Mouse (Mus musculus) c-Kit-positive CD71-positive TER-119-negative erythroid progenitor cells, embryonic 14.5 days (primary cell): ENCODE data around the gene Lrp2bp.

Source experiments
- DNase-seq: peaks from one replicate; pipeline ENCODE4 v3.0.0-alpha.2; 2013; ENCODE audit warnings: low read depth

Gene Lrp2bp

DNA sequence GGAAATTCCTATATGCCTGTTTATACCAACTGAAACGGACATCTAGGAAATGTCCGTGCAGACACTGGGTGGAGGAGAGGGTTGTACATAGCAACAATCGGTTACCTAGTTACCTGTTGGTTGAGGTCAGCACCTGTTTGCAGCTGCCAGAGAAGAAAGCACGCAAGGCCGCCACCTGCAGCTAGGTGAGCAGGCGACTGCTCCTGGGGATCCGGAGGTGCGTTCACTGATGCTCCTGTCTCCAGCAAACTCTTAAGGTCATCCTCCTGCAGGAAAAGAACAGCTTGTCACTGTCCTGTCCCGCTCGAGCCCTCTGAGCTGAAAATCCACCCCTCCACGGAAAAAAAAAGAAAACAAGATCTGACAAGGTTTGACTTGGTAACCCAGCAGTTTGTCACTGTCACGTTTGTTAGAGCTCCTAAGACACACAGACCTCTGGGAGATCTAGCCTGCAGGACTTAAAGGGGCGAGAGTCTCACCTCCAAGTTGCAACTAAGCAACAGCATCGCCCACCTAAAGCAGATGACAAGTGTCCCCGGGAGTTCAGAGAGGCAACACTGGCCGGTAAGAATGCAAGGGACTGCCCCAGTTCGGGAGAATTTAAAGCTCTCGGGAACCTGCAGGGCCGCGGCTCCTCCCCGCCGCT, at the start of gene Lrp2bp:
Gene Lrp2bp (plus strand): TSS at position 166 of the 646 bp plus-strand sequence.
- no peak for DNase-seq

DNA sequence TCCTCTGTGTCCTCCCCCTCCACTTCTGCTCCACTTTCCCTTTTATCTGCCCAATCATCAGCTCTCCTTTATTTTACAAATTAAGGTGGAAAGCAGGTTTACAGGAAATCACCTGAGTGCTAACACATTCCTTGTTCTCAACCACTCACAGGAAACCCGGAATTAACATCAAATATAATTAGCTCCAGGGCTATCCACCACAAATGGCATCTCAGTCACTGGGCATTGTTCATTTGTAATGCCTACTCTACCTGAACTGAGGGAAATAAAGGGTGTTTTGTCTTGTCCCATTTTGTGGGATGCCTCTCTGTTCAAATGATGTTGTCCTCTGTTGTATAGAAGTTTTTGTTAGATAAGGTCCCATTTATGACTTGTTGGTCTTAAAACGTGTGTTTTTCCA, 48.5 kb upstream of the Lrp2bp start:
- DNase-seq, result no peak

DNA sequence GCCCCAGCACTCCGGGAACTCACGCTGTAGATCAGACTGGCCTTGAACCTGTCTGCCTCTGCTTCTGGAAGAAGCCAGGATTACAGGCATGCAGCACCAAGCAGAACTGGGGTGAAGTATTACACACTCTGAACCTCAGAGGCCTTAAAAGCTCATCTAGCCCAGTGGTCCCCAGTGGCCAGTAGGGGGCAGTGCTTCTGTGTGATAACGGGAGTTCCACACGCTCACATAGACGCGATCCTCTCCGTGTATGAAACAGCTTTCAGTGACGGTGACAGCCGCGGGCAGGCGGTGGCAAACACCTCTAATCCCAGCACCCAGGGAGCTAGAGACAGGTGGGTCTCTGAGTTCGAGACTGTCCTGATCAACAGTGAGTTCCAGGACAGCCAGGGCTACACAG, 28.2 kb upstream of the Lrp2bp start:
- no peak for DNase-seq

DNA sequence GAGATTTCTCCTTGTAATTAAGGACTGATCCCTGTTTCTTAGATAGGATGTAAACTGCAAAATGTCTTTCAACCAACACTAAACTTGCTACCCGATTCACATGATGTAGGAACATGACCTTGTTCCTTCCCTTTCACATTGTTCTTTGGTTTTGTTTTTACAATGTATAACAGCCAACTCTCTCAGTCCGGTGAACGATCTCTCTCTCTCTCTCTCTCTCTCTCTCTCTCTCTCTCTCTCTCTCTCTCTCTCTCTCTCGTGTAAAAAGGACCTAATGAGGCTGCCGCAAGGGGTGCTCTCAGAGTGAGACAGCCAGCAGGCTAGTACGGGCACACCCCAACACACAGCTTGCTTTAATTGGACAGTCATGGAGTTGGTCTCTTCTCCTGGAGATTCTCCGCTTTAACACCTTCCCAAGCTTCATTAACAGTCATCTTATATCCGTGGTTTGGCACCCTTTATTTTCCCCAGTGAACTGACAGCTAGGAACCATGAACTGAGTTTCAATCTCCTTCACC, 25.1 kb upstream of the Lrp2bp start:
- DNase-seq, result no peak

DNA sequence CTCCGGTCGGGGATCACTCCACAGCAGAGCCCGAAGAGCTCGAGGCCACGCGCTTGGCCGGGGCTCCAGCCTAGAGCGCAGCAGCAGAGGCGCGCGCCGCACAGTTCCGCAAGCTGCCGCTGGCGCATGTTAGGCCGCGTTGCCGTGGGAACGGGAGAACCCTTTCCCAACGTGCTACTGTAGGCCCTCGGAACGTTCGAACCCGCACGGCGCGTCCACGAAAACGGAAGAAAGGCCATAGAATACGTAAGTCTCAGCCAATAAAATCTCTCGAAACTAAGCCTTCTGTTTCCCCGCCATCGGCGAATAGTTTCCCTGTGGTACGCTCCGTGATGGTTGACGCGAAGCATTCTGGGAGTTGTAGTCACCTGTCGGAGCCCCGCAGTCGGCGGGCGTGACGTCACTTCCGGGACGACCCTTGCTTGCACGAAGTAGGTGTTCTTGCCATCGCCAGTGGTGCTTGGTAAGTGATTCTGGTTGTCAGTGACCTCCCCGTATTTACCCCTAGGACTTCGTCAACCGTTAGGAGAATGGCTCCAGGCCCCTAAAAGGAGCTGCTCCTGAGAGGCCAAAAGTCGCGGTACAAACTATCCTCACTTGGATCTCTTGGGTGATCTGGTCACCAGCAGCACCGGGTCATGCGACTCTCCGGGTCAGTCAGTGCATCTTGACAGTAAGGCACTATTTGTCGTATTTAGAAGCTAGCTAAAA, 23.8 kb upstream of the Lrp2bp start, which contains the start of the genes 1700029J07Rik and Ufsp2:
Gene 1700029J07Rik (minus strand): TSS at position 127 of the 711 bp plus-strand sequence.
Gene Ufsp2 (plus strand): TSS at position 403 of the 711 bp plus-strand sequence.
- peak; percentile 97 for DNase-seq

DNA sequence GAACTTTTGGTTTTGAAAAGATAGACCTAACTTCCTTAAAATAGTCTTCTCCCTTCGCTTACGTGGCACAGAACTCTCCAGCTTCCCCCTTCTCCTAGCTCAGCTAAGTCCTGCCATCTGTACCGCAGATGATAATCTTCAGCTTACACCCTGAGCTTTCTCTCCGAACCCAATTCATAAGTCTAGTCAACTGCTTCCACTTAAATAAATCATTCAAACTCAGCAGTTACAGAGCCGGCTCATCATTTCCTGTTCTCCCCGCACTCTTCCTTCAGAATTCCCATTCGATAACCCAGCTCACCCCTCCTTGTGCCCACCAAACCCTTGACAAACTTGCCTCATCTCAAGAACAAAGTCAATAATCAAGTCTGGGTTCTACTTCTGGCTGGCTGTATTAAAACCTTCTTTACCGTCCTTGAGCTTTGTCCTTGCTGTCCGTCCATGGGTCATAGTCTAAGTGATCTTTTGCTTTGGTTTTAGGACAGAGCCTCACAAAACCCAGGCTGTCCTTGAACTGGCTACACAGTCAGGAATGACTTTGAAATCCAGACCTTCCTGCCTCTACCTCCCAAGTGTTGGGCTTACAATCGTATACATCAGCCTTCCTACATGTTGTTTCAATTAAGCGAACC, 23.1 kb upstream of the Lrp2bp start:
- DNase-seq, result no peak

DNA sequence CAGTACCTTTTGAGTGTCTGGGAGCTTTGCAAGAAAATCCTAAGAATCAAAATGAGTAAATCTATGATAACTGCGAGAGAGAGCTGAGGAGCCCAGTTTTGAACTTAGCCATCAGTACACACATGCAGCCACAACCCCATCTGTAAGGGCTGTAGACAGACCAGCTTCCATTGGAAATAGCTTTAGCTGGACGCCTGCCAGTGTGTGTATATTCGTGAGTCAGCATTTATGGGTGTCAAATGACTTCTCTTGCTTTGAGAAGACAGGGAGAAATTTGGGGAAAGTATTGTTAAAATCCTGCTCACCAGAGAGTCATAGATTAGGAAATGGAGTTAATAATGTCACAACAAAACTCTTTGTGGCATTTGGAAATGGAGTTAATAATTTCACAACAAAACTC, 12.4 kb upstream of the Lrp2bp start:
- DNase-seq, result no peak

DNA sequence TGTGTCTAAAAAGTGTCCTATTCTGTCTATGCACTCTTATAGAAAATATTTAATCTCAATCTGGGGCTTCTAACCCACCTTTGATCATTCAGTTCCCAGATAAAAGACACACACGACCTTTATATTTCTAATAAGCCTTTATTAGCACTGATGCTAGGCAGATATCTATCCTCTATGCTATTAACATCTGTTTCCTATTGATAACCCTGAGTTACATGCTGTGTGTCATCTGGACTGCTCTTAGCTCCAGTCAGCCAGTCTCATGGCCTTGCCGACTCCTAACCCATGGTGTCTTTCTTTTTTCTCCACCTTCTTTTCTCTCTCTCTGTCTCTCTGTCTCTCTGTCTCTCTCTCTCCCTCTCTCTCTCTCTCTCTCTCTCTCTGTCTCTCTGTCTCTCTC, 10.9 kb upstream of the Lrp2bp start:
- no peak for DNase-seq

DNA sequence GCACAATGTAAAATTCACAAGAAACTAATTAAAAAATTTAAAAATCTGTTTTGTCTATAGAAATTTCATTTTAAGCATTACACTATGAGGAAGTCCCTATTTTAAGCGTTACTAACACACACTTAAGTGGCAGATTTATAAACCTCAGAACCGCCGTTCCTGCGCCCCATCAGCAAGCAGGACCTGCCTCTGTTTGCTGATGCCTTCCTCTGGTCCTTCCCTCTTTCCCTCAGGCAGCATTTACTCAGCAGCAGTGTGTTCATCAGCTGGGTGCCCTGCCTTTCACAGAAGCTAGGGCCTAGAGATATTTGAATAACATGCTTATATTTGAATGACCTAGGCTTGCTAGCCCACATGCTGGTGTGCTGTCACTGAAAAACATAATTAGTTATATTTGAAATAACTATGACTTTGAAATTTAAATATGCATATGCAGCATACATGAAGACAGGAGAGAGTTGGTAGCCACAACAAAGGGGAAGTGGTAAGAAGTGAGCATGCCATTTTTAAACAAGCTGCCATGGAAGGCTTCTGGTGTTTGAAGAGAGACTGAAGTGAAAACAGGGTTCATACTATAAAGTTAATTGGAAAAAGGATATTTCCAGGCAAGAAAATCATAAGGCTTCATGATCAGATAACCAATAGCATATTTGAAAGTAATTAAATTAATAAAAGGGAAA, 8.3 kb upstream of the Lrp2bp start:
- DNase-seq, result no peak

DNA sequence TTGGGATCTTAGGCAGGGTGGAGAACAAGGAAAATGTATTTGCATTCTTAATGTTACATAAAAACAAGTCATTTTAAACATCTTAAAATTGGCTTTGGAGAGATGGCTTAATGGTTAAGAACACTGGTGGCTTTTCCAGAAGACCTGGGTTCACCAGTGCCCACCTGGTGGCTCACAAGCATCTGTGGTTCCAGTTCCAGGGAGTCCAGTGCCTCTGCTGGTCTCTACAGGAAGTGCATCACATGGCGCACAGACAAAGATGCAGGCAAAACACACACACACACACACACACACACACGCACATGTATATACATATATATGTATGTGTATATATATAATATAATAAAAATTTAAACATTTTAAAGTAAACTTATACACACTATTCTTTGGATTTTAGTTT, 5.0 kb upstream of the Lrp2bp start:
- no peak for DNase-seq

DNA sequence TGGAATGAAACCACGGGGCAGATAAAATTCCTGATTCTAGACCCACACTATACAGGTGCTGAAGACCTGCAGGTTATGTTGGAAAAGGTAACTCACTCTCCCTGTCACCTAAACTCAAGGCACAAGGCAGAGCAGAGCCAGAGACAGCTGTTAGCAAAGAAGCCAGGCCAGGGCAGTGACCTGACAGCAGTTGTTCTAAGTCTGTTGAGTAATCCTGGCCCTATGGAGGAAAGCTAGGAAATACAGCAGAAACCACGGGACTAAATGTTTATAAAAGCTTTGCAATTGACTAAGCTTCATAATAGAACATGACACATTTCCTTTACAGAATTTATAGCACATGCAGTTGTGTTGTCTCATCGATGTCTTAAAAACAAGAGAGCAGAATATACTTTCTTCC, 3.5 kb upstream of the Lrp2bp start:
- DNase-seq, result no peak

DNA sequence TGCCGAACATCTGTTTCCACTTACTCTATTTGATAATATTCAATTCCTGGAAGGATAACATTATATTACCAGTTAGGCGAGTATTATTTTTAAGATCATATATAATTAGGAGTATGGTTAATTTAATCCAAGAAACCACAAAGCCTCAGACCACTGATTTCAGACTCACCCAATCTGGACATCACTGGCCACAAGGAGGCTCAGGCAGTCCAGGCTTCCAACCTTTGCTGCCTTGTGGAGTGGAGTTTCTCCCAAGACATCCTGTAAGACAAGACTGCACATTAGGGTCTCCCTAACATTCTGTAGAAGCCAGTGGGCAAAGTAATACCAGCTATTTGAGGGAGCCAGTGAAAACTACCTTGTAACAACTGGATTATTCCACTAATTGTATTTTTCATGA, 875 bp upstream of the Lrp2bp start:
- no peak for DNase-seq

DNA sequence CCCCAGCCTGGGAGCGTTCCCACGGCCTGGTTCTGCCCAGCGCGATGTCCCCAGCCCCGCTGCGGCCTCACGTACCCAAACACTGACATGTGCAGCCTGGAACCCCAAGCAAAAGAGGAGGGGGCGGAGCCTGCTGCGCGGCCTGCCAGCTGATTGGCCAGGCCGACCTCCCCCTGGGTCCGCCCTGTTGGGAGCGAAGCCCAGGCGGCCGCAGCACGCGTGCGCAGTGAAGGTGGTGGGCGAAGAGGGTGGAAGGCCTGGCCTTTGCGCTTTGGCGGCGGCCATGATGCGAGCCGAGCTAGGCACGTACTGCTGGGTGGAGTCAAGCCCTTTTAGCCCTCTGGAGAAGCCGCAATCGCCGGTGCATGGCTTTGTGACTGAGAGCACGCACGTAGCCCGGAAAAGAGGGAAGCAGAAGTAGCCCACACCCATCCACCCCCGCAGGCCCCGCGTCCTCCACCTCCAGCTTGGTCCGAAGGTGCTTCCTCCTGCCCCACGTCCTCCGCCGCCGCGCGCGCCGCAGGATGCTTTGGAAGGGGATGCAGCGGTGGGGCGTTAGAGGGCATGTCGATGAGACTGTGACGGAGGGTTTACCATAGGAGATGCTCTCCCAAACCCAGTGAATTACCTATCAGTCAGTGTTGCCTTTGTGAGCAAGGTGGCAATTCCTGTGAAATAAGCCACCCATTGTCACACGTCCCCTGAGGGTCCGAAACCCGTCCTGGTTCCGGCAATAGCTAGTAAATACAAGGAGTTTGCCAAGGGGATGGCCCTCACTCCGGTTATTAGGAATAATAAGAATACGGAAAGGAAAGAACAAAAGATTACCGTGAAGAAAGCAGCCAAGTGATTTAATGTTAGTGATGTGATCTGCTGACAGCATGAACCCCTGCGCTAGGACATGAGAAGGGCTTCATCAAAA, 942 bp downstream of the Lrp2bp start:
- peak; percentile 96 for DNase-seq

DNA sequence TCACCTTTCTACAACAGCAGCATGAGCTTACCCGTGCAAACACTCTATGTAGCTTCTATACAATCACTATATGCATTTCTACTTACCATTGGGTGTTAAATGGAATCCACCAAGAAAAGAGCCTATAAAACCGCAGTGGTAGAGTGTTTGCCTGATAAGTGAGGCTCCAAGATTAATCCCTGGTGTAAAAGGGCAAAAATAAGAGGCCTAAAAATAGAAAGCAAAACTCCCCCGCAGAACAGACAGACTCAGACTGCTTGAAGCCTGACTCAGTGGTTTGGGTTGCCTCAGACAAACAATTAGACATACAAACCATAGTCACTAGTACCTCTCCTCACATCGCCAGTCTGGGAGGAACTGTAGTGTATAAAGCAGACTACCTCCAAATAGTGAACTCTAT, 6.5 kb downstream of the Lrp2bp start, which contains the start of gene Ankrd37:
Gene Ankrd37 (minus strand): TSS at position 112 of the 400 bp plus-strand sequence.
- DNase-seq, result no peak

DNA sequence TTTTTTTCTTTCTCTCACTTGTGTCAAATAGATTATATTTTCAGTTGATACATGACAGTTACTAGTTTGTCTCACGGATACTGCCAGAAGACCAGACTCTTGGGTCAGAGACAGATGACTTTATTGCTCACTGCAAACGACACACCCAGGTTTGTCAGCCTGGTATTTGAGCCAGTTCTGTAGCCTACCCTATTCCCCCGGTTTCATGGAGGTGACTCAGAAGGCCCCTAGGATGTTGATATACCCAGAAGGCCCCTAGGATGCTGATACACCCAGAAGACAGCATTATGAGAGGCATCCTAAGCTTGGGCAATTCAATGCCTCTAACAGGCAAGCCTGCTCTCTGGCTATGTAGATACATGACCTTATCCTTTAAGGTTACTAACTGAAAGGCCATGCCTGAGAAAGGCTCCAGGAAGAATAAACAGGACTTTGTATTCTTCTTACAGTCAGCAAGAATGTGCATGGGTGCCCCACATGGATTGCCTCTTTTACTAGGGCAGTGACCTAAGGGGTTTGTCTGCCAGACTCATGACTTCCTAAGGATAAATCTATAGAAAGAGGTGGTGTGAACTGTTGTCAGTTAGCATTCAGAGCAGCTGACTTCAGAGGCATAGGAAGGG, 8.1 kb downstream of the Lrp2bp start:
- no peak for DNase-seq

DNA sequence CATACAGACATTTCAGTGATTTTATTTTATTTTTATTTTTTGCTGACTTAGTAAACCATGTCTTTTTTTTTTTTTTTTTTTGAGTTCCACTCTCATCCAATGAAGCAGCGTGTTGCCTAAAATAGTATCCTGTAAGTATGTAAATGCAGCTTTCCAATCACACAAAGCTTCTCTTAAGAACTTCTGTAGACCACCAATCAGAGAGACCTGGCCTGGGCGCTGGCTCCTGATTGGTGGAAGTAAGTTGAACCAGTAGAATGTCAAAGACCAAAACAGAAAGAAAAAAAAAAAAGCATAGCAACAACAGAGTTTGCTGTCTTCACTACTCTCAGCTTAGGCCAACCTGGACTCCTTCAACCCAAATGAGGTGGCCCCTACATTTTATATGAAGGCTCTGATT, 11.2 kb downstream of the Lrp2bp start:
- no peak for DNase-seq

DNA sequence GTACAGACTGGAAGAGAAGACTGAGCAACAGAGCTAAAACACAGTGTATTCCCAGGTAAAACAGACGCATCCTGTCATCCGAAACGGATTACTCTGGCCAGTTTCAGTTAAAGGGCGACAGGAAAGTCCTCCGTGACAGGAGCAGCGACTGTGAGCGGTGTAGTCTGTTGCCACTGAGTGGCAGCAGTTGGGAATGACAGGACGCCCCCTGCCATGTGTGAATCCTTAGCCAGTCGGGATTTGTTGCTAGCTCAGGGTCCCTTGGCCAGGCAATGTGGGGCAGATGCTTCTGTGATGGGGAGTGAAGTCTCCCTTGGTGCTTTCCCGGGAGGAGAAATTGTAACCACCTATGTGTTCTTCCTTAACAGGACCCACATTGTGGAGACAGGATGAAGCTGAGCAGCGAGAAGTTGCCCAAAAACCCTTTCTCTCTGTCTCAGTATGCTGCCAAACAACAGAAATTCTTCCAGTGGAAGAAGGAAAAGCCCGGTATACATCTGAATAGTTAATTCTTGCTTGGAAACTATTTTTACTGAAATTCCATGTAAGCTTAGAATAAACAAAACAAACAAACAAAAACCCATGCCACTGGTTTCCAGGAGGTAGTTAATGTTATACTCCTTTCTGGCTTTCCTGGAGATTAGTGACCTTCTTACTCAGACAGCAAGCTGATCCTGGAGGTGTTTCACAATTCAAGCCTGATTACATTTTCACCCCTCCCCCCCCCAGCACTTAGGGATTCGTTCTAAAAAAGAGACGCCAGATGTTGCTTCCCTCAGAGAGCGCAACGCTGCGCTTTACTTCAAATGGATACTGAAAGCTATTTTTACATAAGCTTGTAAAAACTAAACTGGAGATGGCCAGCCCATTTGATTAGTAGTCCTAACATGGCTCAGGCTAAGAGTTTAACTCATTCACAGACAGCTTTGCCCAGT, 11.9 kb downstream of the Lrp2bp start:
- no peak for DNase-seq

DNA sequence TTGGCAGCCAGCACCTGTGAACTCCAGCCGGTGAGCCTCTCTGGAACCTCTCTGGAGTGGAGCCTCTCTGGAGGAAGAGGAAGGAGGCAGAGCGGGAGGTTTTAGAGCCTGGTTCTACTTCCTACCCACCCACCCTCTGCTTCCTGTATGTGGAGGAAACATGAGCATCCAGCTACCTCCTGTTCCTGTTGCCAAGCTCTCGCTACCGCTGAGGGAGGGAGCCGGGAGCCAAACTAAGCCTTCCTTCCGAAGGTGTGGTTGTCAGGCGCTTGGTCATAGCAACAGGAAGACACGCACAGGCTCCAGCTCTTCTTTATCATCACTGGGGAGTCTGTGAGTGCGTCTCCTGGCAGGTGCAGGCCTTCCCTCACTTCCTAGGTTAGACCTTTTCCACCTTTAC, 23.1 kb downstream of the Lrp2bp start:
- no peak for DNase-seq

DNA sequence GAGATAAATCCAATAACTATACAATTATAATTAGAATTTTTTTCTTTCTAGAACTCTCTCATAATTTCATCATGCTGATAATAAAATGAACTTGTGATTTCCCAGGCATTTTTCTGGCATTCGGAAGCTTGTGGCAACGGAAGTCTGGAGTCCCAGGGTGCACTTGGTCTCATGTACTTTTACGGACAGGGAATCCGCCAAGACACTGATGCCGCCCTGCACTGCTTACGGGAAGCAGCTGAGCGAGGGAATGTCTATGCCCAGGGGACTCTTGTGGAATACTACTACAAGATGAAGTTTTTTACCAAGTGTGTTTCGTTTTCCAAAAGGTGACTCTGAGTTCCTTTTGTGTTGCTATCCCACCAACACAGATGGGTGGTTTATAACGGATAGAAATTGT, 23.7 kb downstream of the Lrp2bp start:
- DNase-seq, result no peak

DNA sequence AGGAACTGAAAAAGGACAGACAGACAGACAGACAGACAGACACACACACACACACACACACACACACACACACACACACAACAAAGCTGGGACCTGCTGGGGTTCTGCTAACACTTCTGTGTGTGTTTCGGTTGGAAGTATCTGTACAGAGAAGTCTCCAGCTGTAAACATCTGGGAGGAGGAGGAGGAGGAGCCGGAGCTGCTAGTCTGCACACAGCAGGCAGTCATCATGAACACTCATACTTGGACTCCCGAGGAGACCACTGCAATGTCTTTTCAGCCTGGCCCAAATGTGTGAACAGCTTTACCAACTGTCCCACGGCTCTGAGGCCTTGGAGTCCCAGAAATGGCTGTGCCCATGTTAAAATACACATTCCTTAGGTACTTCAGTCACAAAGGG, 25.3 kb downstream of the Lrp2bp start:
- no peak for DNase-seq
